Mouse (Mus musculus) kidney, embryonic 15.5 days (tissue): ENCODE data around the gene Cspg4. TPM values are rescaled to one million over a fixed set of nuclear protein-coding genes. Genes with fewer than 3 reads are reported as not detected.

ENCODE experiments used
- ATAC-seq: fragments of 200-750 bp; cut with Nextera tagmentation; replicated peaks from 2 replicates; pipeline ENCODE4 v1.8.0; 2017; ENCODE audit warnings: moderate TSS enrichment; ENCODE audit not compliant: low FRiP score
- H3K27ac ChIP-seq: fragments of 300-500 bp; sonication (generic); 2 replicates; pipeline ENCODE4 v1.5.1; 2015; ENCODE audit warnings: mild to moderate bottlenecking, inconsistent platforms
- H3K27me3 ChIP-seq: fragments of 300-500 bp; sonication (generic); 2 replicates; pipeline ENCODE4 v1.6.1; 2015; ENCODE audit warnings: inconsistent platforms
- H3K36me3 ChIP-seq: fragments of 300-500 bp; sonication (generic); 2 replicates; pipeline ENCODE4 v1.6.1; 2015; ENCODE audit warnings: inconsistent platforms
- H3K4me1 ChIP-seq: fragments of 300-500 bp; sonication (generic); 2 replicates; pipeline ENCODE4 v1.6.1; 2015; ENCODE audit warnings: inconsistent platforms
- H3K4me2 ChIP-seq: fragments of 300-500 bp; sonication (generic); 2 replicates; pipeline ENCODE4 v1.6.1; 2015; ENCODE audit warnings: moderate library complexity, mild to moderate bottlenecking, inconsistent platforms
- H3K4me3 ChIP-seq: fragments of 300-500 bp; sonication (generic); replicated peaks from 2 replicates; pipeline ENCODE4 v1.5.1; 2015; ENCODE audit warnings: mild to moderate bottlenecking, inconsistent platforms
- H3K9ac ChIP-seq: fragments of 300-500 bp; sonication (generic); 2 replicates; pipeline ENCODE4 v1.6.1; 2015; ENCODE audit warnings: mild to moderate bottlenecking, inconsistent platforms
- H3K9me3 ChIP-seq: fragments of 300-500 bp; sonication (generic); replicated peaks from 2 replicates; pipeline ENCODE4 v1.6.1; 2016; ENCODE audit warnings: inconsistent platforms
- WGBS: fragments of 180-500 bp; shearing (Covaris S2); methylation state at CpG from one replicate; pipeline ENCODE4 v1.1.7; 2015; ENCODE audit warnings: mixed read lengths; 5-methylcytosine and 5-hydroxymethylcytosine counted together
- polyA plus RNA-seq: library from polyadenylated mRNA; unstranded; fragments of >200 nt; fragmentation: Nextera tagmentation; extraction: Ambion mirVana; gene quantifications from 2 replicates; pipeline ENCODE4 v1.2.1, GENCODE M21; 2015

The Cspg4 gene
- 25.0 and 26.5 TPM in 2 replicates for polyA plus RNA-seq

GRCm38 (mm10) chr9:56864832-56865231, at the start of gene Cspg4:
Cspg4 (plus strand) TSS chr9:56865033.
- H3K9me3 ChIP-seq = no peaks in the 10 kb centered on the region
- 3% methylated on average over 24 of the region's 24 CpGs for WGBS
- ATAC-seq = peak; percentile 82

GRCm38 (mm10) chr9:56824900-56825299, 39.9 kb upstream of the Cspg4 start:
- ATAC-seq = no peak
- H3K4me3 ChIP-seq = no peak overlapping the region

More at GRCm38 (mm10) chr9:56864832-56865231, at the start of gene Cspg4:
- peaks cover 84% of the 10 kb centered on the region for H3K4me1 ChIP-seq
- H3K27me3 ChIP-seq = no peaks in the 10 kb centered on the region; the same call in 1 of the 2 replicates
- H3K4me3 ChIP-seq = peak within 1 kb of the TSS; percentile 53
- peak within 1 kb of the TSS; percentile 81 for H3K27ac ChIP-seq
- H3K4me2 ChIP-seq = peak within 1 kb of the TSS; percentile 75
- H3K9ac ChIP-seq = peak within 1 kb of the TSS; percentile 58
- H3K36me3 ChIP-seq = no peaks in the 10 kb centered on the region

GRCm38 (mm10) chr9:56825476-56826213, 39.2 kb upstream of the Cspg4 start:
- Histone ChIP-seq H3K4me2 (peak overlapping the region; percentile 61), H3K4me1 (peaks cover 23% of the 10 kb centered on the region), H3K9me3 (no peaks in the 10 kb centered on the region), H3K4me3 (peak overlapping the region; percentile 31), H3K9ac (no peak overlapping the region), H3K36me3 (no peaks in the 10 kb centered on the region), H3K27ac (no peak overlapping the region), H3K27me3 (peaks cover 30% of the 10 kb centered on the region)
- 12% methylated on average over 21 of the region's 21 CpGs for WGBS
- 0 out of 2 replicates have a peak, but pooled peaks have one; percentile 29 for ATAC-seq

More at GRCm38 (mm10) chr9:56824900-56825299, 39.9 kb upstream of the Cspg4 start:
- 3% methylated on average over 3 of the region's 3 CpGs for WGBS
- Histone ChIP-seq H3K36me3 (no peaks in the 10 kb centered on the region), H3K9me3 (no peaks in the 10 kb centered on the region), H3K27ac (no peak overlapping the region), H3K9ac (no peak overlapping the region), H3K27me3 (peaks cover 24% of the 10 kb centered on the region), H3K4me1 (peaks cover 19% of the 10 kb centered on the region), H3K4me2 (peak overlapping the region; percentile 61; the same call in 1 of the 2 replicates)

DNA sequence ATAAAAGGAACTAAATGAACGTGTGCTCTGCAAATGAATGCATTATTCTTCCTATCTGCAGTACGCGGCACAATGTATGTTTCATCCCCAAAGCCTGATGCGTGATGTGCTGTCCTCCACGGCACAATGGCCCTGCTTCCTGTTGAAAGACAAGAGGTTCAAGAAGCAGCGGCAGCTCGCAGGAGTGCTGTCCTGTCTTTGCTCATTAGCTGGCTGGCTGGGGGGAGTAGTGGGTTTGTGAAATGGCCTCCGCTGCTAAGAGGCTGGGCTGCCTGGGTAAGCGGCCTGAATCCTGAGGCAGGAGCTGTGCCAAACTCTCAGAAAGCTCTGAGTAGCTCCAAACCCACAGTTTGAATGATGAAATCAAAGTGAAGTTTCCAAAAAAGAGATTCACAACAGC, 36.7 kb upstream of the Cspg4 start:
- Histone ChIP-seq H3K4me2 (no peak overlapping the region), H3K4me1 (peaks cover 32% of the 10 kb centered on the region), H3K27me3 (peaks cover 30% of the 10 kb centered on the region), H3K4me3 (no peak overlapping the region), H3K9ac (no peak overlapping the region), H3K36me3 (no peaks in the 10 kb centered on the region), H3K9me3 (no peaks in the 10 kb centered on the region), H3K27ac (no peak overlapping the region)
- WGBS = 41% methylated on average over 9 of the region's 9 CpGs
- ATAC-seq = no peak

DNA sequence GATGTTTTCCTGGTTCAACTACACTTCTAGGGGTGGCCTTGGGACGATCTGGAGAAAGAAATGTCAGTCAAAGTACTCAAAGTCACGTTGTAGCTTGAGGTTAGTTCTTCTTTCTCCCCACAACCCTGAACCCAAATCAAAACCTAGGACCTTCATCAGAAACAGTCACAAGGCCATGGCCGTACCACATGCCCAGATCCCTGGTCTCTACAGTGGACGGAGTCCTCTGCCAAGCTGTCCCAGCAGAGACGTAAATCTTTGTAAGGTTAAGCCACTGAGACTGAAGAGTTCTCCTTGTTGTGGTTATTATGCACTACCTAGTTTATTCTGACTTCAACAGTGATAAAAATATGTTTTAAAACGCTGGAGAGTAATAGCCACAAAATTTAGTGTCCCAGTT, 36.0 kb upstream of the Cspg4 start:
- H3K36me3 ChIP-seq = no peaks in the 10 kb centered on the region
- H3K4me3 ChIP-seq = no peak overlapping the region
- no peak overlapping the region for H3K9ac ChIP-seq
- H3K27ac ChIP-seq = no peak overlapping the region
- peaks cover 34% of the 10 kb centered on the region for H3K4me1 ChIP-seq
- H3K4me2 ChIP-seq = no peak overlapping the region
- ATAC-seq = no peak
- peaks cover 30% of the 10 kb centered on the region for H3K27me3 ChIP-seq
- no peaks in the 10 kb centered on the region for H3K9me3 ChIP-seq
- WGBS = 75% methylated on average over 6 of the region's 6 CpGs

GRCm38 (mm10) chr9:56830162-56830561, 34.7 kb upstream of the Cspg4 start:
- H3K4me1 ChIP-seq = peaks cover 25% of the 10 kb centered on the region
- no peaks in the 10 kb centered on the region for H3K36me3 ChIP-seq
- H3K9ac ChIP-seq = no peak overlapping the region
- H3K4me3 ChIP-seq = no peak overlapping the region
- H3K9me3 ChIP-seq = no peaks in the 10 kb centered on the region
- H3K27ac ChIP-seq = no peak overlapping the region
- H3K27me3 ChIP-seq = peaks cover 30% of the 10 kb centered on the region
- ATAC-seq = no peak
- H3K4me2 ChIP-seq = no peak overlapping the region
- WGBS = 39% methylated on average over 4 of the region's 4 CpGs

- Histone ChIP-seq H3K27me3 (peaks cover 17% of the 10 kb centered on the region; the same call in 1 of the 2 replicates), H3K4me3 (no peak overlapping the region), H3K9me3 (no peaks in the 10 kb centered on the region), H3K36me3 (no peaks in the 10 kb centered on the region), H3K4me1 (peaks cover 17% of the 10 kb centered on the region; the same call in 1 of the 2 replicates), H3K27ac (no peak overlapping the region), H3K9ac (no peak overlapping the region), H3K4me2 (no peak overlapping the region)
- ATAC-seq = no peak
- WGBS = 82% methylated on average over 3 of the region's 3 CpGs
Observed at GRCm38 (mm10) chr9:56831904-56832303, 32.9 kb upstream of the Cspg4 start.

GRCm38 (mm10) chr9:56832900-56833299, 31.9 kb upstream of the Cspg4 start:
- no peak overlapping the region for H3K4me3 ChIP-seq
- H3K36me3 ChIP-seq = no peaks in the 10 kb centered on the region
- no peak overlapping the region for H3K9ac ChIP-seq
- 0 out of 2 replicates have a peak, but pooled peaks have one; percentile 2 for ATAC-seq
- no peak overlapping the region for H3K27ac ChIP-seq
- H3K9me3 ChIP-seq = no peaks in the 10 kb centered on the region
- WGBS = 17% methylated on average over 6 of the region's 6 CpGs
- peaks cover 17% of the 10 kb centered on the region; the same call in 1 of the 2 replicates for H3K4me1 ChIP-seq
- H3K4me2 ChIP-seq = no peak overlapping the region
- peaks cover 16% of the 10 kb centered on the region; the same call in 1 of the 2 replicates for H3K27me3 ChIP-seq

GRCm38 (mm10) chr9:56835152-56835551, 29.7 kb upstream of the Cspg4 start:
- H3K36me3 ChIP-seq = no peaks in the 10 kb centered on the region
- 66% methylated on average over 5 of the region's 5 CpGs for WGBS
- peaks cover 19% of the 10 kb centered on the region for H3K4me1 ChIP-seq
- H3K27ac ChIP-seq = no peak overlapping the region
- no peak overlapping the region for H3K9ac ChIP-seq
- no peak overlapping the region for H3K4me2 ChIP-seq
- H3K9me3 ChIP-seq = no peaks in the 10 kb centered on the region
- no peak for ATAC-seq
- H3K4me3 ChIP-seq = no peak overlapping the region
- H3K27me3 ChIP-seq = peaks cover 11% of the 10 kb centered on the region

GRCm38 (mm10) chr9:56840721-56841120, 24.1 kb upstream of the Cspg4 start:
- no peak for ATAC-seq
- Histone ChIP-seq H3K4me2 (no peak overlapping the region), H3K36me3 (no peaks in the 10 kb centered on the region), H3K4me1 (peaks cover 54% of the 10 kb centered on the region), H3K27me3 (peaks cover 17% of the 10 kb centered on the region), H3K9me3 (no peaks in the 10 kb centered on the region), H3K4me3 (no peak overlapping the region), H3K9ac (no peak overlapping the region), H3K27ac (no peak overlapping the region)
- 65% methylated on average over 5 of the region's 5 CpGs for WGBS

DNA sequence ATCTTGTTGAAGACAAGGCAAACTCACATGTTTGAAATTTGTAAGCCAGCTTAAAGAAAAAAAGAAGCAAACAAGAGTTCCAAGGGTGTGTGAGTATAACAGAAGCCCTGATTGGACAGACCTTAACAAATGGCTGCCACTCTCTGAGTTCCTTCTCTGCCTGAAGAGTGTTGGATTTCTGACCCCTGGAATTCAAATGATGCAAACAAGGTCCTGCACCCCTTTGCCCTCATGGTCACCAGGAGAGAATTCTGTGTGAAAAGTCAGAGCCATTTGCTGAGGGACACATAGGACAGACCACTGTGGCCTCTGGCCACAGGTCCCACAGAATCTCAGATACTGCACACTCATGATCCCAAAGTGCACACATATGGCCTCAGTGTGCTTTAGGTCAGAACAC, 23.0 kb upstream of the Cspg4 start:
- H3K4me3 ChIP-seq = no peak overlapping the region
- no peaks in the 10 kb centered on the region for H3K36me3 ChIP-seq
- no peaks in the 10 kb centered on the region for H3K9me3 ChIP-seq
- H3K4me1 ChIP-seq = peaks cover 54% of the 10 kb centered on the region
- H3K27me3 ChIP-seq = peaks cover 17% of the 10 kb centered on the region
- H3K27ac ChIP-seq = peak overlapping the region; percentile 73
- no peak overlapping the region for H3K9ac ChIP-seq
- no peak for ATAC-seq
- 0 out of 2 replicates have a peak overlapping the region, but pooled peaks have one; percentile 9 for H3K4me2 ChIP-seq

DNA sequence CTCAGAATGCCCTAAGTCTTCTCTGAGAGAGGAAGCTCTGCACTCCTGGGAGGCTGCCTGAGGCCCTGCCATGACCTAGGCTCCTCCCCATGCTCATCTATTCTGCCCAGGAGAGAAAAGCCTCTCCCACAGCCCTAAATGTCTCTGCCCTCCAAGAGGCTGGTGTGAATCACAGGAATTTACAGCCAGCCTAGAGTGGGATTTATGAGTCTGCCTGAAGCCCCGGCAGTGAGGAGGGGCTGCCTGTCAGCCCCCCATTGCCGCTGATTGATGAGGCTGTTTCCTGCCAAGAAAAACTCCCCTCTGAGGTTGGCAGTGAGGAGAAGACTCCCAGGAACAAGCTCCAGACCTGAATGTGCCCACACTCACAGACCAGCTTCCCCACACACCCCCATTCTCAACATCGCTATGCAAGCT, 22.5 kb upstream of the Cspg4 start:
- 6% methylated on average over 3 of the region's 3 CpGs for WGBS
- no peak overlapping the region for H3K9ac ChIP-seq
- H3K9me3 ChIP-seq = no peaks in the 10 kb centered on the region
- peak overlapping the region; percentile 73 for H3K27ac ChIP-seq
- peaks cover 54% of the 10 kb centered on the region for H3K4me1 ChIP-seq
- 0 out of 2 replicates have a peak overlapping the region, but pooled peaks have one; percentile 9 for H3K4me2 ChIP-seq
- peaks cover 16% of the 10 kb centered on the region for H3K27me3 ChIP-seq
- no peak overlapping the region for H3K4me3 ChIP-seq
- peak; percentile 76 for ATAC-seq
- H3K36me3 ChIP-seq = no peaks in the 10 kb centered on the region
